Comparison of ENCODE assay signal across 19 mouse cellular contexts in genomic region chr15:52820796-52821195, GRCm38 (mm10).
"Had no signal": no experiment of that assay in that cellular context is flagged by ENCODE, and none has a peak within 500 bp of the region (broad histone marks: within the 10 kb centered on the region; RNA-seq: fewer than 3 reads in every experiment).

No protein-coding gene starts in this region.

- H3K9ac ChIP-seq: limb, embryonic 13.5 days; liver, embryonic 13.5 days; stomach, embryonic 15.5 days had no signal

- H3K27ac ChIP-seq: limb, embryonic 10.5 days; limb, embryonic 13.5 days; liver, embryonic 13.5 days; stomach, embryonic 15.5 days had no signal

- H3K4me2 ChIP-seq: limb, embryonic 13.5 days; liver, embryonic 13.5 days; midbrain, embryonic 11.5 days; stomach, embryonic 15.5 days had no signal

- DNase-seq: kidney, adult 9 months; kidney, postnatal 14 days; kidney, postnatal 4 days; layer of hippocampus, adult 9-11 months; liver; liver, embryonic 13.5 days; lung, adult 2 months; lung, postnatal 14 days; lung, postnatal 4 days; midbrain, embryonic 14.5 days; right cerebral cortex, adult 18-20 months; right cerebral cortex, postnatal 14 days; spleen, adult 18-20 months; thymus, adult 18-20 months; thymus, postnatal 36 days had no signal

- H3K4me3 ChIP-seq: limb, embryonic 10.5 days; limb, embryonic 13.5 days; liver, embryonic 13.5 days; stomach, embryonic 15.5 days had no signal

- H3K9me3 ChIP-seq: limb, embryonic 10.5 days; limb, embryonic 13.5 days; liver, embryonic 13.5 days; stomach, embryonic 15.5 days had no signal

- H3K4me1 ChIP-seq: limb, embryonic 10.5 days; limb, embryonic 13.5 days; liver, embryonic 13.5 days; stomach, embryonic 15.5 days had no signal

- H3K36me3 ChIP-seq: limb, embryonic 10.5 days; limb, embryonic 13.5 days; liver, embryonic 13.5 days; stomach, embryonic 15.5 days had no signal

- H3K27me3 ChIP-seq: limb, embryonic 13.5 days; liver, embryonic 13.5 days; stomach, embryonic 15.5 days had no signal
